Mouse (Mus musculus) monocyte, adult 2 months (primary cell): ENCODE results near the gene P2ry2.

Experiments used
- DNase-seq, 2 experiments: peaks; one replicate each; pipeline ENCODE4 v3.0.0; 2022; ENCODE audit warnings: low spot score in 2 of 2, low read depth in 1 of 2

P2ry2 gene

GRCm38 (mm10) chr7:101027623-101028443 is 15.2 kb upstream of the P2ry2 start:
- DNase-seq = peak; percentile 22 to 44

DNA sequence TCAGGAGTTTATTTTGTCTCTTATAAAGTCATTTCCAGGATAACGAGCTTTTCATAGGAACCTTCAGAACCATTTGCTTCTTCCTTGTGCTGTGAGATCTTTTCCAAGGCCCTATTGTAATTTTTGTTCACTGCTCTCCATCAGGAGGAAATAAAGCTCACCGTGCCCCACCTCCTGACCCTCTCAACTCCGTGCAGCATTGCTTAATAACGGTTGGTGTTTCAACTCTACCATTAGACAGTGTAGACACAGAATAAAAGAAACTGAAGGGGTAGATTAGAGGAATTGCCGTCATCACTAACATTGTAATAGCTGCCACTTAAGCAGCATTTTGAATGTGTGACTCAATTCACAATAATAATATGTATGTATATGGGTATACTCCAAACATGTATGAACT is 14.2 kb upstream of the P2ry2 start:
- DNase-seq = no peak

- DNase-seq = no peak
Observed at GRCm38 (mm10) chr7:101017492-101017891, 4.8 kb upstream of the P2ry2 start.

DNA sequence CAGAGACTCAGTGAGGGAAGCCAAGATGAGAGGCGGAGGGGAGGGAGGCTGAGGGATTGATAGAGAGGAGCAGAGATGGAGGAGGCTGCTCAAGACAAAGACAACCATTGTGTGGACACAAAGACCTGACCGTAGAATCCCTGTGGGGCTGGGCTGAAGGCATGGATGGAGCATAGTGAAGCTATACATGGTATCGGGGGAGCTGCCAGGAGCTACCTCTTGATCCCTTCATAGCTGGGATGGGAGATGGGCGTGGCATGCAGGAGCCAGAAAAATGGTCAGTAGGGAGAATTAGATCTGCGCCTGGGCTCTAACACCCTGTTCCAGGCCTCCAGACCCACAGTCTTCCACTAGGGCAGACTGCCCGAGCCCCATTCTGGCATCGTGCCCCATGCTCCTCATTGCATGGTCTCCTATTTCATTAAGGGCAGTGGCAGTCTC is 4.4 kb upstream of the P2ry2 start:
- no peak for DNase-seq

- no peak for DNase-seq
Observed at GRCm38 (mm10) chr7:101014985-101015384, 2.3 kb upstream of the P2ry2 start.

DNA sequence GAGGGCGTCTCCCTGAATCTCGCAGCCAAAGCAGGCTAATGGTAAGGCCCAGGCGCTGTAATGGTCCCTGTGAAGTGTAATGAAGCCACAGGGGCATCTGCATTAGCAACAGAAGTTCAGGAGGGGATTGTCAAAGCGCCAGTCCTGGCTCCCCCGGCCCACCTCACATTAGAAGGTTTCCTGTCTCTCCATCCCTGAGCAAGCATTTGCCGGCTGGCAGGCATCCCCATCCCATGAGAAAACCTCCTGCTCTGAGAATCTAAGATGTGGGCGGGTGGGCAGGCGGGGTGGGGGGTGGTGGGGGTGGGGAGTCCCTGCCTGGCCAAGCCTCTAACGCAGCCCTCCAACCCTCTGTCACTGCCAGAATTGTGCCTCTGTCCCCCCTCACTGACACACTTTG is 1.4 kb upstream of the P2ry2 start:
- no peak for DNase-seq

- peak; percentile 33 to 64 for DNase-seq
Observed at GRCm38 (mm10) chr7:101011681-101012367, 842 bp downstream of the P2ry2 start.

- no peak for DNase-seq
Observed at GRCm38 (mm10) chr7:101010741-101011140, 1.9 kb downstream of the P2ry2 start.

DNA sequence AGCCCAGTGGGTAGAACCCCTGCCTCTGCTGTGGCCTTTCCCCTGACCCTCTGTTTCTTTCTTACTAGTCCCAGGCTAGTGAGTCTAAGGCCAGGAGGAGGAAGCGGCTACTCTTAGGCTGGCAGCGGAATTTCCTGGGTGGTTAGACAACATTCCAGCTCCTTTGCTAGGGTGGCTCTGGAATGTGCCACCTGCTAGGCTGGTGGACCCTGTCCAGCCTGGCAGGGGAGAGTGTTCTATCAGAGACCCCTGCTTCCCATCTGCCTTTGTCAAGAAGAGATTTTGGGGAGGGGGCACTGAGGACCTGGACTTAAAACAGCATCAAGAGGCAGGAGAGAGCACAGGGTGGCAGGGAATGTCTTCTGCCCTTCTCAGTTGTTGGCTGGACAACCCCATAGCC is 6.5 kb downstream of the P2ry2 start:
- no peak for DNase-seq

GRCm38 (mm10) chr7:101005119-101005518 is 7.5 kb downstream of the P2ry2 start:
- no peak for DNase-seq

DNA sequence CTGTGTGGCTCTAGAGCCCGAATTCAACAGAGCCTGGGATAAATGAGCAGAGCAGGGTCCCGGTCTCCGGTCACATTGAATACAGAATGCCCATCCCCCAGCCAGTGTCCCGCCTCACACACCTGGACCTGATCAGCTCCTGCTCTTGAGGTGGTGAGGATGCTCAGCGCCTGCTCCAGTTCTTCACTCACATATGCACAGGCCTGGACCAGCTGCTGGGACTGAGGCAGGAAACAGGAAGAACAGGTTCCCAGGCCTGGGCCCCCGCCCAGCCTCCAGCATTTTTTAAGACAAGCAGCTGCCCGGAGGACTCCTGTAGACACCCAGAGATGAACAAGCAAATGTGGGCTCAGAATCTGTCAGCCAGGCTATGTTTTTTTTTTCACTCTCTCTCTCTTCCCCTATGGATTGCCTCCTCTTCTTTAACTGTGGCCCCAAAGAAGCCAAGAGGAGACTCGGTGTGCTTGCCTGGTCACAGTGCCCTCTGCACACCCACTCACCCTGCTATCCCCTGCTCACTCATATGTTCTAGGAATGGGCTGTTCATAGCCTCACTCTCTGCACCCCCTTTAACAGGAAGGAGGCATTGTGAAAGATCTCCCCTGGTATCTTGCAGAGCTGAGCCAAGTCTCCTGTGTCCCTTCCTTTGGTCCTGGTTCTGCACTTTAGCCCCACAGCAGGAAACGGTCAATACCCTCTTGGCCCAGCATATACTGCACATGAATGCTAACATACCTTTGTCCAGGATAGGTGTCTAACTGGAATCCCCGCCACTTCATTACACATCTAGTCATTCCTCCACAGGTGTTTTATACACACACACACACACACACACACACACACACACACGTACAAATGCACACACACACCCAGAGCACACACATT is 9.0 kb downstream of the P2ry2 start:
- no peak for DNase-seq

GRCm38 (mm10) chr7:101002274-101002673 is 10.4 kb downstream of the P2ry2 start:
- DNase-seq = no peak

DNA sequence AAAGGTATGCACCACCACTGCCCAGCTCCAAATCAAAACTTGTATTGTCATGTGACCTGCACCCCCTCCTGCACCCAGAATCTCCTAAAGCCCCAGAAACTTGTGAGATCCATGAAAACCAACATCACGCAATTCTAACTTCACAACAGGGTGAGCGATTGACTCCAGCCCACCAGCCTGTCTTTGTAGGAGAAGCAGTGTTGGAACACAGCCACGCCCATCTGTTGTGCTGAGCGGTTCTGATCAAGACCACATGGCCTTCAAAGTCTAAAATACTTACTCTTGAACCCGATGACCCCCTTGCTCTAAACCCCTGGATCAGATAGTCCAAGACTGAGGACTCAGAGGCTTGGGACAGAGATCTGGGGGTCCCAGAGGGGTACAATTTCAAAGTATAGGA is 13.0 kb downstream of the P2ry2 start:
- no peak for DNase-seq

- DNase-seq = no peak
Observed at GRCm38 (mm10) chr7:100998578-100998960, 14.1 kb downstream of the P2ry2 start.

DNA sequence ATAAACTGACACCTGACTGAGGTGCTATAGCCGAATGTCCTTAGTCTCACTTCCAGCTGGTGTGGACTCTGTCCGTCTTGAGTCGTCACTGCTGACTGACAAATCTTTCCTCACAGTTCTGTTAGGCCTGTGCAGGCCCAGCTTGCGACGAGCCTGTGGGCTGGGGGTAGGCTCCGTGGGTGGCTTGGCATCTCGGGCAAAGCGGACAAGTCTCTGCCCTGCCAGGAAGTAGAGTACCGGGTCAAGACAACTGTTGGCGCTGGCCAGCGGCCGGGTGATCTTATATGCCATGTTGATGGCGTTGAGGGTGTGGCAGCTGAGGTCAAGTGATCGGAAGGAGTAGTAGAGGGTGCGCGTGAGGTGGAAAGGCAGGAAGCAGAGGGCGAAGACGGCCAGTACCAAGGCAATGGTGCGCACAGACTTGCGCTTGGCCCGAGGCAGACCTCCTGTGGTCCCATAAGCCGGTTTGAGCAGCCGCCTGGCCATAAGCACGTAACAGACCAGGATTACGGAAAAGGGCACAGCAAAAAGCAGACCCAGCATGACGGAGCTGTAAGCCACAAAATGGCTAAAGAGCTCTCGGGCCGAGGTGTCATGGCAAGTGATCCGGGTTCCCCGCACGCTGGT is 14.6 kb downstream of the P2ry2 start:
- no peak for DNase-seq

GRCm38 (mm10) chr7:100997215-100997614 is 15.5 kb downstream of the P2ry2 start:
- no peak for DNase-seq

DNA sequence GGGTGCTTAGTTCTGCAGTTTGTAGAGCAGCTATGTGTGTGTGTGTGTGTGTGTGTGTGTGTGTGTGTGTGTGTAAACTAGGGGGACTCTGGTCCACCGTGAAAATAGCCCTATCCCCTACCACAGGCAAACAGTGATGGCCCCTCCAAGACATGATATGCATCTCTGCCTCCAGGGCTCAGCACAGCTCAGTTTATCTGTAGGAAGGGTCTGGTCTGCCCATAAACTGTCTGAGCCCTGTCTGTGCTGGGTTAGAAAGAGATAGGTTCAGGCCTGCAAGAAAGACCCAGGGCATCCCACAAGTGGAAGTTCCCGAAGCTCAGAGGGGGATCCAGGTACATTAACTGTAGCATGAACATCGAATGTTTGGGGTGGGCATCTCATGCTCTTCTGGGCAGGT is 16.7 kb downstream of the P2ry2 start:
- DNase-seq = no peak

DNA sequence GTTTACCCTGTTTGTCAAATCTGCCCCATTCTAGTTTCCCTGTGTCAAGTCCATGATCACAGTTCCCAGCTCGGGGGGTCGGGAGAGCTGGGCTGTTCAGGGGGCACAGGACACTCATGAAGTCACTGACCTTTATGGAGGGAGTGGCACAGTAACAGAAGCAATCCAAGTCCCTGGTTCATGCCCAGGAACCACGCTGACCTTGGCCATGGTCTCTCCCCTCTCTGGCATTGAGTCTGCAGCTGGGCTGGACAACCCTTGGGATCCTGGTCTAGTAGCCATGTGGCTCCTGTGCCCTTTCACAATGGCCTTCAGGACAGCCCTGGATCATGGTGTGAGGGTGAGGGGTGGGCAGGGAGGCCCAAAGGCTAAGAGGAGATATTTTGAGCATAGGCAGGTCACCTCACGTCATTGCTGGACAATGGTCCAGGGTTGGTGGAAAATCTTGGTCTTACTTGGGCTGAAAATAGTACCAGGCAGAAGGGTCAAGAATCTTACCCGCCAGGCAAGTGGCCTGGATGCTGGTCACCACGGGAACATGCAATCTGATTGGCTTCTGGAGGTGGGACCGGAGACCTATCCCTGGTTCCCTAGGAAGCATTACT is 17.3 kb downstream of the P2ry2 start:
- DNase-seq = no peak

DNA sequence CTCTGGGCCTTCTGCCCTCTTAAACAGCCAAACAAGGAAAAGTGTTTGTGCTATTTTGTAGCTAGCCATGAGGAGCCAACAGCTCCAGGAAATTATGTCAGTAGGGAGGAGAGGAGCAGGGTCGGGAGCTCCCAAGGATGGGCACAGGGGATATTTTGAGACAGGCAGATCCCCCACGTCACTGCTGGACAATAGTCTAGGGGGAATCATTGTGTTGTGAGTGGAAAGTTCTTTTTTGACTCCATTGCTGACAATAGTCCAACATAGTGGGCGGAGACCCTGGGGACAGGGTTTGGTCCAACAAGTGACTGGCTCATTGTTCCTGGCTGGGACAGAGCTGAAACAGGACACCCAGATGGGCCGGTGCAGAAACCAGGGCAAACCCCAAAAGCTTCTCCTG is 19.5 kb downstream of the P2ry2 start:
- DNase-seq = no peak

DNA sequence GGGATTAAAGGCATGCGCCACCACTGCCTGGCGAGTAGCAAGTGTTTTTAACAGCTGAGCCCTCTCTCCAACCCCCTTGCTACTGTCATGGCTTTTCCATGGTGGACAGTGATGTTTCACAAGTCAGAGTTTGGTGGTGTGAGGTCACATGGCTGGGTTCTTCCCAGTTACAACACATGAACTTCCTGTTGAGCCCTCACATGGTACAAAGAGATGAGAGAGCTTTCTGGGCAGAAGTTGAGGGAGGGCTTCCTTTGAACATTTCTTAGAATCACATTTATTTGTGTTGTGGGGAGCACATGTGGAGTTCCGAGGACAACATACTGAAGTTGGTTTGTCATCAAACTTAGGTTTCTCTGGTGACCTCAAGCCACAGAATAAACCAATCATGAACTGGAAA is 20.7 kb downstream of the P2ry2 start:
- DNase-seq = peak in 1 of 2 experiments; percentile 32
